Mouse (Mus musculus) stomach, embryonic 14.5 days (tissue): ENCODE data around the gene H2al1e. TPM values are rescaled to one million over a fixed set of nuclear protein-coding genes. Genes with fewer than 3 reads are reported as not detected.
A peak's percentile ranks its signal among the peaks of the same experiment; 100 is the strongest.
"Not testable (repeated sequence)": the region's sequence is repeated elsewhere in the genome, so short reads cannot be mapped to it uniquely, and the experiment has no call there.

Experiments used
- ATAC-seq: fragments of 200-750 bp; cut with Nextera tagmentation; 2 replicates; pipeline ENCODE4 v1.8.0; 2017; ENCODE audit warnings: low read depth, moderate TSS enrichment; ENCODE audit not compliant: insufficient number of reproducible peaks, insufficient read depth, low FRiP score
- H3K27ac ChIP-seq: fragments of 300-500 bp; sonication (generic); 2 replicates; pipeline ENCODE4 v1.5.1; 2014; ENCODE audit warnings: mild to moderate bottlenecking, low read length, moderate library complexity, mixed read lengths
- H3K27me3 ChIP-seq: fragments of 300-500 bp; sonication (generic); 2 replicates; pipeline ENCODE4 v1.6.1; 2014; ENCODE audit warnings: low read length, control low read depth, mixed read lengths; ENCODE audit not compliant: control insufficient read depth, insufficient read depth
- H3K36me3 ChIP-seq: fragments of 300-500 bp; sonication (generic); 2 replicates; pipeline ENCODE4 v1.6.1; 2014; ENCODE audit warnings: mild to moderate bottlenecking, control low read depth, low read length, moderate library complexity, mixed read lengths; ENCODE audit not compliant: control insufficient read depth, insufficient read depth
- H3K4me1 ChIP-seq: fragments of 300-500 bp; sonication (generic); 2 replicates; pipeline ENCODE4 v1.6.1; 2014; ENCODE audit warnings: low read length, control low read depth, mixed read lengths; ENCODE audit not compliant: control insufficient read depth, insufficient read depth
- H3K4me2 ChIP-seq: fragments of 300-500 bp; sonication (generic); replicated peaks from 2 replicates; pipeline ENCODE4 v1.6.1; 2014; ENCODE audit warnings: low read depth, low read length, control low read depth
- H3K4me3 ChIP-seq: fragments of 300-500 bp; sonication (generic); 2 replicates; pipeline ENCODE4 v1.5.1; 2014; ENCODE audit warnings: low read depth, low read length, control low read depth
- H3K9ac ChIP-seq: fragments of 300-500 bp; sonication (generic); replicated peaks from 2 replicates; pipeline ENCODE4 v1.6.1; 2014; ENCODE audit warnings: low read depth, mild to moderate bottlenecking, control low read depth, low read length, moderate library complexity, mixed read lengths
- H3K9me3 ChIP-seq: fragments of 300-500 bp; sonication (generic); 2 replicates; pipeline ENCODE4 v1.6.1; 2016; ENCODE audit warnings: low read depth, low read length, control low read depth; ENCODE audit not compliant: control insufficient read depth
- WGBS: fragments of 180-500 bp; shearing (Covaris S2); extraction: QIAGEN DNeasy Blood & Tissue Kit; methylation state at CpG from one replicate; pipeline ENCODE4 v1.1.7; 2014; 5-methylcytosine and 5-hydroxymethylcytosine counted together
- polyA plus RNA-seq: library from polyadenylated mRNA; unstranded; fragments of >200 nt; fragmentation: Nextera tagmentation; extraction: Ambion mirVana; gene quantifications from 2 replicates; pipeline ENCODE4 v1.2.1, GENCODE M21; 2014

The H2al1e gene
- not detected in 2 replicates for polyA plus RNA-seq

GRCm38 (mm10) chrX:11311634-11312033, at the start of gene H2al1e:
Gene H2al1e (plus strand): TSS chrX:11311934.
- not testable (repeated sequence) for H3K27ac ChIP-seq, H3K9ac ChIP-seq, H3K4me3 ChIP-seq, H3K36me3 ChIP-seq, H3K27me3 ChIP-seq, H3K9me3 ChIP-seq, ATAC-seq, H3K4me2 ChIP-seq, H3K4me1 ChIP-seq
- WGBS, result no CpG with 5 or more reads among the region's 3 CpGs

- ATAC-seq, result no peak; the same call in 1 of the 2 replicates
- Histone ChIP-seq H3K9me3 (no peaks in the 10 kb centered on the region), H3K4me2 (no peak overlapping the region), H3K9ac (no peak overlapping the region), H3K36me3 (no peaks in the 10 kb centered on the region), H3K4me1 (no peaks in the 10 kb centered on the region), H3K27me3 (no peaks in the 10 kb centered on the region), H3K27ac (no peak overlapping the region), H3K4me3 (no peak overlapping the region)
- WGBS, result 54% methylated on average over 8 of the region's 8 CpGs
Measured at GRCm38 (mm10) chrX:11264918-11265317, 46.8 kb upstream of the H2al1e start.

GRCm38 (mm10) chrX:11267791-11268190, 43.9 kb upstream of the H2al1e start:
- H3K4me1 ChIP-seq, result no peaks in the 10 kb centered on the region
- no peaks in the 10 kb centered on the region for H3K27me3 ChIP-seq
- H3K27ac ChIP-seq, result no peak overlapping the region
- no peak overlapping the region for H3K4me2 ChIP-seq
- H3K9ac ChIP-seq, result no peak overlapping the region
- H3K36me3 ChIP-seq, result no peaks in the 10 kb centered on the region
- ATAC-seq, result peak; percentile 63; the same call in 1 of the 2 replicates
- H3K4me3 ChIP-seq, result no peak overlapping the region
- 50% methylated on average over 7 of the region's 7 CpGs for WGBS
- H3K9me3 ChIP-seq, result no peaks in the 10 kb centered on the region

GRCm38 (mm10) chrX:11269074-11269473, 42.7 kb upstream of the H2al1e start:
- H3K4me2 ChIP-seq, result no peak overlapping the region
- H3K9ac ChIP-seq, result no peak overlapping the region
- no peaks in the 10 kb centered on the region for H3K4me1 ChIP-seq
- no peaks in the 10 kb centered on the region for H3K36me3 ChIP-seq
- H3K9me3 ChIP-seq, result no peaks in the 10 kb centered on the region
- ATAC-seq, result no peak
- no peak overlapping the region for H3K4me3 ChIP-seq
- H3K27ac ChIP-seq, result no peak overlapping the region
- no peaks in the 10 kb centered on the region for H3K27me3 ChIP-seq
- WGBS, result 85% methylated on average over 3 of the region's 3 CpGs

- no peak for ATAC-seq
- no peaks in the 10 kb centered on the region for H3K9me3 ChIP-seq
- no peak overlapping the region for H3K4me2 ChIP-seq
- H3K9ac ChIP-seq, result no peak overlapping the region
- H3K27me3 ChIP-seq, result no peaks in the 10 kb centered on the region
- H3K4me1 ChIP-seq, result no peaks in the 10 kb centered on the region
- WGBS, result 70% methylated on average over 3 of the region's 3 CpGs
- no peaks in the 10 kb centered on the region for H3K36me3 ChIP-seq
- H3K27ac ChIP-seq, result no peak overlapping the region
- no peak overlapping the region for H3K4me3 ChIP-seq
Measured at GRCm38 (mm10) chrX:11273190-11273589, 38.5 kb upstream of the H2al1e start.

GRCm38 (mm10) chrX:11277083-11277482, 34.7 kb upstream of the H2al1e start:
- no peak overlapping the region for H3K9ac ChIP-seq
- 71% methylated on average over 6 of the region's 6 CpGs for WGBS

GRCm38 (mm10) chrX:11280741-11281140, 31.0 kb upstream of the H2al1e start:
- Histone ChIP-seq H3K36me3 (no peaks in the 10 kb centered on the region), H3K9me3 (no peaks in the 10 kb centered on the region; the same call in 1 of the 2 replicates), H3K27me3 (no peaks in the 10 kb centered on the region), H3K9ac (no peak overlapping the region), H3K4me1 (no peaks in the 10 kb centered on the region), H3K4me3 (no peak overlapping the region), H3K4me2 (no peak overlapping the region), H3K27ac (no peak overlapping the region)
- no peak for ATAC-seq
- 73% methylated on average over 2 of the region's 2 CpGs for WGBS

More at GRCm38 (mm10) chrX:11277083-11277482, 34.7 kb upstream of the H2al1e start:
- no peaks in the 10 kb centered on the region for H3K36me3 ChIP-seq
- H3K9me3 ChIP-seq, result no peaks in the 10 kb centered on the region
- H3K27me3 ChIP-seq, result no peaks in the 10 kb centered on the region
- no peaks in the 10 kb centered on the region for H3K4me1 ChIP-seq
- no peak overlapping the region for H3K27ac ChIP-seq
- H3K4me3 ChIP-seq, result no peak overlapping the region
- ATAC-seq, result no peak
- H3K4me2 ChIP-seq, result no peak overlapping the region

GRCm38 (mm10) chrX:11288306-11288882, 23.3 kb upstream of the H2al1e start:
- no peak overlapping the region for H3K27ac ChIP-seq
- no peaks in the 10 kb centered on the region for H3K27me3 ChIP-seq
- no peak for ATAC-seq
- no peaks in the 10 kb centered on the region for H3K9me3 ChIP-seq
- WGBS, result 61% methylated on average over 14 of the region's 14 CpGs
- no peak overlapping the region for H3K4me2 ChIP-seq
- no peaks in the 10 kb centered on the region for H3K36me3 ChIP-seq
- H3K9ac ChIP-seq, result no peak overlapping the region
- no peaks in the 10 kb centered on the region for H3K4me1 ChIP-seq
- H3K4me3 ChIP-seq, result no peak overlapping the region

GRCm38 (mm10) chrX:11289244-11289643, 22.5 kb upstream of the H2al1e start:
- Histone ChIP-seq H3K4me3 (no peak overlapping the region), H3K9me3 (no peaks in the 10 kb centered on the region), H3K4me2 (no peak overlapping the region), H3K4me1 (no peaks in the 10 kb centered on the region), H3K9ac (no peak overlapping the region), H3K27me3 (no peaks in the 10 kb centered on the region), H3K27ac (no peak overlapping the region), H3K36me3 (no peaks in the 10 kb centered on the region)
- WGBS, result 70% methylated on average over 4 of the region's 4 CpGs
- no peak for ATAC-seq
